8 mouse cellular contexts compared by ENCODE assay signal in genomic region chr17:3253508-3254176, GRCm38 (mm10).
DNase-seq lines count a peak whose midpoint lies in the region; ATAC-seq and TF ChIP-seq lines count a peak whose summit lies in the region.
"Had no signal": no experiment of that assay in that cellular context is flagged by ENCODE, and none has a peak within 500 bp of the region (broad histone marks: within the 10 kb centered on the region; RNA-seq: fewer than 3 reads in every experiment).

No protein-coding gene starts in this region.

- no peak overlapping the region for H3K9ac ChIP-seq in liver, embryonic 11.5 days (ENCODE audit: low read depth, low read length)

- peaks cover 59% of the 10 kb centered on the region for H3K36me3 ChIP-seq in G1E (replicated peaks)
- no peaks in the 10 kb centered on the region for H3K36me3 ChIP-seq in liver, embryonic 11.5 days (ENCODE audit: control insufficient read depth, insufficient read depth, low read length)

- WGBS in liver, embryonic 11.5 days = 88% methylated on average over 10 of the region's 10 CpGs

- no peak overlapping the region for H3K4me3 ChIP-seq in G1E (ENCODE audit: low read depth, low read length)
- no peak overlapping the region for H3K4me3 ChIP-seq in liver, embryonic 11.5 days (ENCODE audit: low read depth, low read length)
- H3K4me3 ChIP-seq: erythroblast, embryonic 14.5 days had no signal

- no peaks in the 10 kb centered on the region for H3K27me3 ChIP-seq in G1E (ENCODE audit: insufficient read depth, low read length)
- no peaks in the 10 kb centered on the region for H3K27me3 ChIP-seq in liver, embryonic 11.5 days (replicated peaks; ENCODE audit: control insufficient read depth, insufficient read depth, low read length)

- H3K27ac ChIP-seq in liver, embryonic 11.5 days (ENCODE audit: low read depth, low read length) = no peak overlapping the region

- TF ChIP-seq CTCF in G1E (IDR thresholded peaks at IDR 0.05; ENCODE audit: low read depth, low read length) = 0 out of 2 replicates have a peak, but pooled peaks have one; percentile 17

- ATAC-seq in G1E (ENCODE audit: extremely low read depth, insufficient number of reproducible peaks, low FRiP score, poor library complexity, severe bottlenecking) = peak; percentile 28; the same call in 1 of the 2 replicates
- ATAC-seq in liver, embryonic 11.5 days (replicated peaks; ENCODE audit: low FRiP score) = peak; percentile 54; the same call in 1 of the 2 replicates

- H3K4me2 ChIP-seq in liver, embryonic 11.5 days = no peak overlapping the region

- no peaks in the 10 kb centered on the region for H3K9me3 ChIP-seq in G1E (replicated peaks)
- no peaks in the 10 kb centered on the region for H3K9me3 ChIP-seq in liver, embryonic 11.5 days (ENCODE audit: control insufficient read depth, low read length)

- peak; percentile 53 for DNase-seq in layer of hippocampus, adult 11-12 months (ENCODE audit: low spot score)
- DNase-seq in layer of hippocampus, adult 9-10 months (ENCODE audit: low spot score) = no peak
- peak; percentile 15 for DNase-seq in G1E (ENCODE audit: low spot score)
- DNase-seq in adrenal gland, postnatal 14 days = peak; percentile 78
- peak; percentile 41 to 58 for DNase-seq in frontal cortex, postnatal 10 days (ENCODE audit: low spot score in 2 of 2)
- no peak for DNase-seq in liver, embryonic 11.5 days (ENCODE audit: low spot score)
- peak; percentile 44 for DNase-seq in telencephalon, adult 2 months (ENCODE audit: low read depth, low spot score)

- H3K4me1 ChIP-seq in G1E (ENCODE audit: insufficient read depth, low read depth, low read length) = no peaks in the 10 kb centered on the region
- no peaks in the 10 kb centered on the region for H3K4me1 ChIP-seq in liver, embryonic 11.5 days (replicated peaks; ENCODE audit: control insufficient read depth, insufficient read depth, low read length)

Comparison
In these comparisons a context has a peak if more than half of its experiments do, and no peak if none do; other contexts are left out.
1. DNase-seq: peak in layer of hippocampus, adult 11-12 months (single experiment), G1E (single experiment), adrenal gland, postnatal 14 days (single experiment), frontal cortex, postnatal 10 days (2 of 2) and telencephalon, adult 2 months (single experiment); none in layer of hippocampus, adult 9-10 months (single experiment) and liver, embryonic 11.5 days (single experiment).